Mouse (Mus musculus) stomach, postnatal 0 days (tissue): ENCODE data around the gene Myl10. TPM values are rescaled to one million over a fixed set of nuclear protein-coding genes. Genes with fewer than 3 reads are reported as not detected.

ENCODE experiments used
- ATAC-seq: fragments of 200-750 bp; cut with Nextera tagmentation; 2 replicates; pipeline ENCODE4 v1.8.0; 2017; ENCODE audit not compliant: low FRiP score, low TSS enrichment
- DNase-seq: peaks from one replicate; pipeline ENCODE4 v3.0.0-alpha.2; 2016; ENCODE audit warnings: low spot score
- H3K27ac ChIP-seq: fragments of 300-500 bp; sonication (generic); replicated peaks from 2 replicates; pipeline ENCODE4 v1.5.1; 2014; ENCODE audit warnings: mild to moderate bottlenecking, control low read depth
- H3K27me3 ChIP-seq: fragments of 300-500 bp; sonication (generic); 2 replicates; pipeline ENCODE4 v1.6.1; 2014; ENCODE audit warnings: low read length; ENCODE audit not compliant: control insufficient read depth, insufficient read depth
- H3K36me3 ChIP-seq: fragments of 300-500 bp; sonication (generic); 2 replicates; pipeline ENCODE4 v1.6.1; 2014; ENCODE audit warnings: low read length, mixed read lengths; ENCODE audit not compliant: control insufficient read depth, insufficient read depth
- H3K4me1 ChIP-seq: fragments of 300-500 bp; sonication (generic); replicated peaks from 2 replicates; pipeline ENCODE4 v1.6.1; 2014; ENCODE audit warnings: antibody characterized with exemption; ENCODE audit not compliant: control insufficient read depth, insufficient read depth
- H3K4me2 ChIP-seq: fragments of 300-500 bp; sonication (generic); replicated peaks from 2 replicates; pipeline ENCODE4 v1.6.1; 2014; ENCODE audit warnings: low read depth, mild to moderate bottlenecking, control low read depth, moderate library complexity
- H3K4me3 ChIP-seq: fragments of 300-500 bp; sonication (generic); 2 replicates; pipeline ENCODE4 v1.5.1; 2014; ENCODE audit warnings: low read depth, low read length, control low read depth
- H3K9ac ChIP-seq: fragments of 300-500 bp; sonication (generic); 2 replicates; pipeline ENCODE4 v1.6.1; 2014; ENCODE audit warnings: mild to moderate bottlenecking, low read length, control low read depth, mixed read lengths
- H3K9me3 ChIP-seq: fragments of 300-500 bp; sonication (generic); 2 replicates; pipeline ENCODE4 v1.6.1; 2016; ENCODE audit warnings: low read length; ENCODE audit not compliant: control insufficient read depth
- CTCF ChIP-seq: IDR thresholded peaks from 2 replicates; pipeline ENCODE4 v1.5.1; 2016; ENCODE audit warnings: antibody characterized with exemption, low read depth, mild to moderate bottlenecking, moderate library complexity
- EP300 ChIP-seq: optimal IDR thresholded peaks from 2 replicates; pipeline ENCODE3; 2016; ENCODE audit warnings: antibody characterized with exemption
- WGBS: fragments of 180-500 bp; shearing (Covaris S2); extraction: QIAGEN DNeasy Blood & Tissue Kit; methylation state at CpG from one replicate; pipeline ENCODE4 v1.1.7; 2014; 5-methylcytosine and 5-hydroxymethylcytosine counted together
- polyA plus RNA-seq: library from polyadenylated mRNA; unstranded; fragments of >200 nt; fragmentation: Nextera tagmentation; extraction: Ambion mirVana; gene quantifications from 2 replicates; pipeline ENCODE4 v1.2.1, GENCODE M21; 2015

The Myl10 gene
- polyA plus RNA-seq, 1 experiment from 2014 or later = not detected

- TF ChIP-seq CTCF (no peak), EP300 (no peak)
- H3K27me3 ChIP-seq = no peaks in the 10 kb centered on the region
- no peaks in the 10 kb centered on the region for H3K36me3 ChIP-seq
- no peak overlapping the region for H3K9ac ChIP-seq
- no peak overlapping the region for H3K4me3 ChIP-seq
- ATAC-seq (no peak), DNase-seq (no peak)
- no peak overlapping the region for H3K4me2 ChIP-seq
- H3K4me1 ChIP-seq = no peaks in the 10 kb centered on the region
- WGBS = 44% methylated on average over 7 of the region's 7 CpGs
- no peaks in the 10 kb centered on the region for H3K9me3 ChIP-seq
- H3K27ac ChIP-seq = no peak overlapping the region
These were observed 5.4 kb upstream of the Myl10 start for GRCm38 (mm10) chr5:136687561-136687960.

GRCm38 (mm10) chr5:136688841-136689240, 4.1 kb upstream of the Myl10 start:
- no peaks in the 10 kb centered on the region for H3K9me3 ChIP-seq
- TF ChIP-seq CTCF (no peak), EP300 (no peak)
- no peak for DNase-seq
- no peak overlapping the region for H3K4me2 ChIP-seq
- no peaks in the 10 kb centered on the region for H3K36me3 ChIP-seq
- H3K9ac ChIP-seq = no peak overlapping the region
- 56% methylated on average over 6 of the region's 6 CpGs for WGBS
- H3K27me3 ChIP-seq = no peaks in the 10 kb centered on the region
- ATAC-seq = no peak
- no peak overlapping the region for H3K4me3 ChIP-seq
- H3K27ac ChIP-seq = no peak overlapping the region
- H3K4me1 ChIP-seq = no peaks in the 10 kb centered on the region

DNA sequence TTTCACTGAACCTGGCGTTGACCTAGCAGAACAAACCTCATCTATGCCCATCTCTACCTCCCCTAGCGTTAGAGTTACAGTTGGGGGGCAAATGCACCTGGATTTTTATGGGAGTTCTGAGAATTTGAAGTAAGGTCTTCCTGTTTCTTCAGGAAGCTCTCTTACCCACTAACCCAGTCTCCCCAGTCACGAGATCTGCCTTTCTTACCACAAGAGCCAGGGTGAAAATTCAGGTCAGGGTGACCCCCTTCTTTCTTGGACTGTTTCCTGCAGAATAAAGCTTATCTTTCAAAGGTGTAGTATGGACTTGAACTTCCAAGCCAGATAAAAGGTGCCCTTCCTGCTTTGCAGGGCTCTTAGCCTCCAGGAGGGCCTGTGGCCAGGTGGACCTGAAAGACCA, 1.8 kb upstream of the Myl10 start:
- no peak for ATAC-seq
- Histone ChIP-seq H3K4me2 (no peak overlapping the region), H3K27me3 (no peaks in the 10 kb centered on the region), H3K9me3 (no peaks in the 10 kb centered on the region), H3K36me3 (no peaks in the 10 kb centered on the region), H3K9ac (no peak overlapping the region), H3K4me3 (no peak overlapping the region), H3K27ac (no peak overlapping the region), H3K4me1 (no peaks in the 10 kb centered on the region)
- DNase-seq = no peak
- 64% methylated on average over 3 of the region's 3 CpGs for WGBS
- TF ChIP-seq EP300 = no peak
- no peak for TF ChIP-seq CTCF

- ATAC-seq = no peak
- TF ChIP-seq EP300 = no peak
- TF ChIP-seq CTCF = no peak
- H3K4me2 ChIP-seq = no peak overlapping the region
- no peak overlapping the region for H3K9ac ChIP-seq
- H3K4me3 ChIP-seq = no peak overlapping the region
- 75% methylated on average over 7 of the region's 7 CpGs for WGBS
- H3K27ac ChIP-seq = no peak overlapping the region
- no peaks in the 10 kb centered on the region for H3K4me1 ChIP-seq
- no peaks in the 10 kb centered on the region for H3K9me3 ChIP-seq
- H3K27me3 ChIP-seq = no peaks in the 10 kb centered on the region
- no peaks in the 10 kb centered on the region for H3K36me3 ChIP-seq
- no peak for DNase-seq
These were observed 472 bp downstream of the Myl10 start for GRCm38 (mm10) chr5:136693418-136693817.

DNA sequence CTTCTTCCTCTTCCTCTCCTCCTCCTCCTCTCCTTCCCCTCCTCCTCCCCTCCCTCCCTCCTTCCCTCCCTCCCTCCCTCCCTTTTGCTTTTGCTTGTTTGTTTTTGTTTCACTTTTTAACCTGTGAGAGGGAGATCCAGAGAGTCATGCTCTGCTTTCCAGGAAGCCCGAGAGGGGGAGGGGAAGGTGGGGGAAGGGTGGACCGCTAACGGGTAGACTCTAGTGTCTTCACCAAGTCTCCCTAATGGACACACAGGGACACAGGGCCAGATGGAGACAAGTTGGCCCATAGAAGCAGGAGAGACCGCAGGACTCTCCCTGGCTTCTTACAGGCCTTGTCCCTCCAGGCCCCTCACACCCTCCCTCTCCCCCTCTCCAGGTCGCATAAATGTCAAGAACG, 2.0 kb downstream of the Myl10 start:
- Histone ChIP-seq H3K27me3 (no peaks in the 10 kb centered on the region), H3K9ac (no peak overlapping the region), H3K4me2 (no peak overlapping the region), H3K4me3 (no peak overlapping the region), H3K9me3 (no peaks in the 10 kb centered on the region), H3K36me3 (no peaks in the 10 kb centered on the region), H3K27ac (no peak overlapping the region), H3K4me1 (no peaks in the 10 kb centered on the region)
- no peak for TF ChIP-seq EP300
- TF ChIP-seq CTCF = no peak
- 51% methylated on average over 5 of the region's 6 CpGs for WGBS
- ATAC-seq (no peak), DNase-seq (no peak)

GRCm38 (mm10) chr5:136696516-136696915, 3.6 kb downstream of the Myl10 start:
- H3K4me1 ChIP-seq = no peaks in the 10 kb centered on the region
- DNase-seq = no peak
- no peaks in the 10 kb centered on the region for H3K27me3 ChIP-seq
- no peaks in the 10 kb centered on the region for H3K9me3 ChIP-seq
- no peak overlapping the region for H3K27ac ChIP-seq
- H3K36me3 ChIP-seq = no peaks in the 10 kb centered on the region
- H3K9ac ChIP-seq = no peak overlapping the region
- WGBS = 81% methylated on average over 5 of the region's 5 CpGs
- H3K4me3 ChIP-seq = no peak overlapping the region
- no peak for TF ChIP-seq EP300
- no peak for TF ChIP-seq CTCF
- no peak for ATAC-seq
- no peak overlapping the region for H3K4me2 ChIP-seq
